Mouse (Mus musculus): ENCODE results near the gene Map3k14.

DNA sequence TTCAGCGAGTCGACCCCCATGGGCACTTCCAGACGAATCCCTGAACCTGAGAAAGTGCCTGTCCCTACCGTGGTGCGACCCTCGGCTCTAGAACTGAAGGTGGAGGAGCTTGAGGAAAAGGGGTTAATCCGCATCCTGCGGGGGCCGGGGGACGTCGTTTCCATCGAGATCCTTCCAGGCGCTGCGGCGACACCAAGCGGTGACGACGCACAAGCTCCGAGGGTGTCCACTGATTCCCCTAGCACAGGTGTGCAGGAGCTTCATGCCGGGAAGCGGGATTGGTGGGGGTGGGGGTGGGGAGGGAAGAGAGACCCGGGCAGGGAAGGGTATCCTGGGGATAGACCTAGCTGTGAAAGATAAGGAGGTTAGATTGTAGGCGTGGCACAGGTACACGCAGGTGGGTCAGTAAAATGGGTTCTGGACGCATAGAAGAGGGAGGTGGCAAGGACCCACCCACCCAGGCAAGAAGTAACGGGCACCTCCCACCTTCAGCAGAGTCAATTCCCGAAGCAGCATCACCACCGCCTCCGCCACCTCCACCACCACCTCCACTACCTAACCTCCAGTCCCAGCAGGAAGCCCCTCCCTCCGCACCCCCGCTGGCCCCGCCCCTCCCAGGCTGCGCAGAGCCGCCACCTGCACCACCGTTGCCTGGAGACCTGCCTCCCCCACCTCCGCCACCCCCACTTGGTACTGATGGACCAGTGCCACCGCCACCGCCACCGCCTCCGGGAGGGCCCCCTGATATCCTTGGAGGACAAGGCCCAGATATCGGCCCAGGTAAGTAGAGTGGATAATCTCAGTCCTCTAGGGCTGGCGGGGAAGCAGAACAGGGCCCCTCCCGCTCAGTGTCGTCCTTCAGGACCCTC lies 74.1 kb downstream of the Map3k14 start:
- no peak for TF ChIP-seq CTCF (IDR thresholded peaks at IDR 0.05; ENCODE audit: low read depth, low read length)
- TF ChIP-seq GATA1 (IDR thresholded peaks at IDR 0.05; ENCODE audit: borderline replicate concordance, low read length): no peak
